ENCODE assay signal across 8 mouse cellular contexts in the genomic region with DNA sequence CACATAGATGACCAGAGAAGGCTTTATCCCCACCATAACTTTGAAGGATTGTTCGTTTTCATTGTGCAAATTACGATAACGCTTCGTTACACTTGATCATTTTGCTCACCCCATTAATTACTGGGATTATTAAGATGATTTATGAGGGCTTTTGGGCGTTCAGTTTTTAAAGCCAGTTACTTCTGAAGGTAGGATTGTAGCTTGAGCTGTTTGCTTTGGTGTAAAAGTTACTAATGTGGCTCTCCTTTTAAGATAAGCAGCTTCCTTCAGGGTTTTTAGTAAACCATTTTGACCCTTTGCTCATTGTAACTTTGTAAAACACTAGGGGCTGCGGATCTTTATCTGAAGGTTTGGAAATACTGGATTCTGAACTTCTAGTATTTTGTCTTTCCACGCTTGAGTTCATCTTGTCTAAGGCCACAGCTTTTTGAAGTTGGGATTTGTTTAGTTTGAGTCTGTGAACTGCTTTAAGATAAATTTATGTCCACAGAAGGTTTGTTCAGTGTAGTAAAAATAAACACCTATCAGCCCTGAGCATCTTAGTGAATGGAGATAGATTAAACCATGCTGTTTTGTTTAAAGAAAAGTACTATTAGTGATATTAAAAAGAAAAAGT. TPM values are rescaled to one million over a fixed set of nuclear protein-coding genes. Genes with fewer than 3 reads are reported as not detected.
DNase-seq lines count a peak whose midpoint lies in the region; ATAC-seq and TF ChIP-seq lines count a peak whose summit lies in the region.

No protein-coding gene starts in this region.

- no peaks in the 10 kb centered on the region for H3K27me3 ChIP-seq in embryonic facial prominence, embryonic 12.5 days
- H3K27me3 ChIP-seq in hindbrain, postnatal 0 days (ENCODE audit: insufficient read depth, low read length) = no peaks in the 10 kb centered on the region
- H3K27me3 ChIP-seq in midbrain, postnatal 0 days (ENCODE audit: insufficient read depth, low read length) = no peaks in the 10 kb centered on the region

- H3K36me3 ChIP-seq in embryonic facial prominence, embryonic 12.5 days = peaks cover 5% of the 10 kb centered on the region
- no peaks in the 10 kb centered on the region for H3K36me3 ChIP-seq in hindbrain, postnatal 0 days (ENCODE audit: insufficient read depth, low read length)
- 0 out of 2 replicates have a peak, but pooled peaks cover 4% of the 10 kb centered on the region for H3K36me3 ChIP-seq in midbrain, postnatal 0 days (ENCODE audit: insufficient read depth, low read length)

- DNase-seq in left cerebral cortex, adult 11 months (ENCODE audit: low spot score) = peak; percentile 10
- no peak for DNase-seq in left cerebral cortex, postnatal 36 days (ENCODE audit: low spot score in 2 of 2)
- no peak for DNase-seq in hindbrain, postnatal 0 days (ENCODE audit: low spot score)
- DNase-seq in midbrain, postnatal 0 days (ENCODE audit: low spot score) = no peak
- DNase-seq in yolk sac, embryonic 10.5 days (ENCODE audit: low spot score) = no peak
- no peak for DNase-seq in spleen, postnatal 4 days (ENCODE audit: low spot score in 2 of 2)

- intact Hi-C loops in left cerebral cortex, postnatal 36 days (cut with DNase I) = no loop called here

- no peaks in the 10 kb centered on the region for H3K9me3 ChIP-seq in embryonic facial prominence, embryonic 12.5 days
- H3K9me3 ChIP-seq in hindbrain, postnatal 0 days (ENCODE audit: low read length) = no peaks in the 10 kb centered on the region
- no peaks in the 10 kb centered on the region for H3K9me3 ChIP-seq in midbrain, postnatal 0 days (ENCODE audit: low read length)

- no peak for ATAC-seq in embryonic facial prominence, embryonic 12.5 days (ENCODE audit: insufficient number of reproducible peaks, insufficient read depth, low FRiP score, low TSS enrichment)
- no peak for ATAC-seq in hindbrain, postnatal 0 days
- no peak for ATAC-seq in midbrain, postnatal 0 days (ENCODE audit: low FRiP score)
- ATAC-seq in megakaryocyte progenitor cell, adult 5-6 weeks (replicated peaks; ENCODE audit: poor library complexity) = no peak

- H3K9ac ChIP-seq in embryonic facial prominence, embryonic 12.5 days = peak overlapping the region; percentile 95
- peak overlapping the region; percentile 95 for H3K9ac ChIP-seq in hindbrain, postnatal 0 days (replicated peaks; ENCODE audit: low read length)
- H3K9ac ChIP-seq in midbrain, postnatal 0 days (replicated peaks; ENCODE audit: low read length, poor library complexity, severe bottlenecking) = peak overlapping the region; percentile 96

- H3K4me2 ChIP-seq in embryonic facial prominence, embryonic 12.5 days (replicated peaks) = peak overlapping the region; percentile 69
- peak overlapping the region; percentile 78 for H3K4me2 ChIP-seq in hindbrain, postnatal 0 days (ENCODE audit: low read depth, low read length)
- H3K4me2 ChIP-seq in midbrain, postnatal 0 days (ENCODE audit: low read depth, low read length, poor library complexity, severe bottlenecking) = peak overlapping the region; percentile 58

- peak overlapping the region; percentile 93 for H3K4me3 ChIP-seq in embryonic facial prominence, embryonic 12.5 days
- H3K4me3 ChIP-seq in hindbrain, postnatal 0 days (ENCODE audit: low read length) = peak overlapping the region; percentile 92
- peak overlapping the region; percentile 91 for H3K4me3 ChIP-seq in midbrain, postnatal 0 days (ENCODE audit: low read depth, low read length)

- peaks cover 30% of the 10 kb centered on the region for H3K4me1 ChIP-seq in embryonic facial prominence, embryonic 12.5 days
- peaks cover 13% of the 10 kb centered on the region for H3K4me1 ChIP-seq in hindbrain, postnatal 0 days (ENCODE audit: insufficient read depth, low read length)
- no peaks in the 10 kb centered on the region; the same call in 1 of the 2 replicates for H3K4me1 ChIP-seq in midbrain, postnatal 0 days (ENCODE audit: insufficient read depth, low read length)

- TF ChIP-seq CTCF in hindbrain, postnatal 0 days (IDR thresholded peaks at IDR 0.05; ENCODE audit: low read depth) = no peak
- TF ChIP-seq CTCF in midbrain, postnatal 0 days (IDR thresholded peaks at IDR 0.05) = no peak

- 5% methylated on average over 7 of the region's 7 CpGs for WGBS in embryonic facial prominence, embryonic 12.5 days
- 4% methylated on average over 7 of the region's 7 CpGs for WGBS in hindbrain, postnatal 0 days
- 3% methylated on average over 7 of the region's 7 CpGs for WGBS in midbrain, postnatal 0 days

- H3K27ac ChIP-seq in embryonic facial prominence, embryonic 12.5 days = peak overlapping the region; percentile 97
- H3K27ac ChIP-seq in hindbrain, postnatal 0 days = peak overlapping the region; percentile 97; the same call in 1 of the 2 replicates
- 0 out of 2 replicates have a peak overlapping the region, but pooled peaks have one; percentile 95 for H3K27ac ChIP-seq in midbrain, postnatal 0 days (ENCODE audit: low read depth, low read length)

RNA-seq across cellular contexts. Expression of a gene that starts 1.4 kb away (rescaled TPM):
- total RNA-seq in left cerebral cortex, postnatal 36 days (2021) = 100 to 1,000 TPM; 100 to 125 TPM
- 116 and 118 TPM in 2 replicates for polyA plus RNA-seq in embryonic facial prominence, embryonic 12.5 days (2016; fragmentation: Nextera tagmentation; extraction: Ambion mirVana)
- 78.0 and 84.4 TPM in 2 replicates for total RNA-seq in hindbrain, postnatal 0 days (2014; rRNA removed)
- 61.9 and 64.9 TPM in 2 replicates for polyA plus RNA-seq in hindbrain, postnatal 0 days (2015; fragmentation: Nextera tagmentation; extraction: Ambion mirVana)
- 84.1 and 87.2 TPM in 2 replicates for total RNA-seq in midbrain, postnatal 0 days (2014; rRNA removed)
- polyA plus RNA-seq in midbrain, postnatal 0 days (2015; fragmentation: Nextera tagmentation; extraction: Ambion mirVana) = 68.9 and 73.6 TPM in 2 replicates
- 60.2 and 61.5 TPM in 2 replicates for total RNA-seq in megakaryocyte progenitor cell, adult 5-6 weeks (2015)
- 38.1 and 51.2 TPM in 2 replicates for total RNA-seq in megakaryocyte progenitor cell, adult 5-6 weeks (2017)
